Mouse (Mus musculus): ENCODE measurements around the gene Spib. TPM values are rescaled to one million over a fixed set of nuclear protein-coding genes. Genes with fewer than 3 reads are reported as not detected.
A peak's percentile ranks its signal among the peaks of the same experiment; 100 is the strongest.

The Spib gene
- polyA plus RNA-seq, 1 experiment from 2014 or later, result not detected

DNA sequence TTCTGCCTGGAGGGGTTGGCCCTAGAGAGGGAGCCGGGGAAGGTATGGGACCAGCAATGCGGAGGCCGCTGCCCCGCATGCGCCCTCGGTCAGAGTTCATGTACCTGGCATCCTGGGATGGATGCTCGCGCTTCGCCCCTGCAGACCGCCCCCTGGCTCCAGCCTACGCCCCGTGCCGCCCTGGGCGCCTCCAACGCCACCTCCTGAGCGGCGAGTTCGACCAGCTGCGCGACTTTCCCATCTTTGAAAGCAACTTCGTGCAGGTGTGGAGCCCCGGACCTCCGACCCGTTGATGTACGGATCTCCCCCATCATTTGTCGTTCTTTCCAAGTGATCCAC lies 35.1 kb downstream of the Spib start:
- Histone ChIP-seq H3K4me1 (replicated peaks; ENCODE audit: control insufficient read depth, insufficient read depth, low read length) (peaks cover 24% of the 10 kb centered on the region), H3K36me3 (ENCODE audit: control insufficient read depth, insufficient read depth) (no peaks in the 10 kb centered on the region; the same call in 1 of the 2 replicates), H3K9ac (replicated peaks; ENCODE audit: low read depth, low read length) (peak overlapping the region; percentile 97), H3K9me3 (ENCODE audit: control insufficient read depth, low read length) (no peaks in the 10 kb centered on the region), H3K4me2 (ENCODE audit: low read length) (peak overlapping the region; percentile 93), H3K27me3 (replicated peaks; ENCODE audit: control insufficient read depth, insufficient read depth, low read length) (no peaks in the 10 kb centered on the region; the same call in 1 of the 2 replicates), H3K27ac (ENCODE audit: low read length) (peak overlapping the region; percentile 88), H3K4me3 (replicated peaks; ENCODE audit: low read length) (peak overlapping the region; percentile 87)
- no peak for ATAC-seq
- WGBS, result under 1% methylated on average over 26 of the region's 26 CpGs

DNA sequence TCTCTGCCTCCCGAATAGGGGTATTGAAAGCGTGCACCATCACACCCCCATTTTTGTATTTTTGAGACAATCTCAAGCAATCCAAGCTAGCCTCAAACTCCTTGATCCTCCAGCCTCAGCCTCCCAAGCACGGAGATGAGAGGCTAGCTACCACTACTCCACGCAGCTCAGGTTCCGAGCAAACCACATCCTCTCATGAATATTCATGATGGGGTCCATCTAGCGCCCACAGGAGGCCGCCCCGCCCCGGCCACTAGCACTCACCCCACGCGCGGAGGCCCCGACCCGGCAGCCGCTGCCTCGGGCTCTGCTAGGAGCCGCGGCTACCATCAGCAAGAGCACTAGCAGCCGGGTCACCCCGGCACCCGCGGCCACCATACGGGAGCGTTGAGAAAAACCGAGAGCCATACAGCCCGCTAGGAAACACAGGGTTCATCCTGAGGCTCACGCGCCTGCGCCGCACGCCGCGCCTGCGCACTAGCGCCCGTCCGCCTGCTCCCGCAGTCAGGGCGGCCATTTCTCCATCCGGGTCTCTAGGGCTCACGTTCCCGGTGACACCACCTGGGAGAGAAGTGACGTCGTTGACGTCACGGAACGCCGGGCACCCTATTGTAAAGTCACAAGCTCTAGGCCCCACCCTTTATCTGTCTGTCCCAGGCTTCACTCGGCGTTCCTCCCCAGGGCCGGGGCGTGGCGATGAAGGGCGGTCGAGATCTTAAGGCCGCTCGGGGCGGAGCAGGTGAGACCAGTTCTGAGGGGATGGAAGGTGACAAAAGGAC lies 35.7 kb downstream of the Spib start, which contains the start of the genes Emc10 and Fam71e1:
Gene Emc10 (minus strand): TSS at position 538 of the 779 bp plus-strand sequence.
Gene Fam71e1 (plus strand): TSS at position 590 of the 779 bp plus-strand sequence.
- under 1% methylated on average over 56 of the region's 58 CpGs for WGBS
- peak within 1 kb of the TSS; percentile 97 for H3K9ac ChIP-seq (replicated peaks; ENCODE audit: low read depth, low read length)
- no peaks in the 10 kb centered on the region for H3K9me3 ChIP-seq (ENCODE audit: control insufficient read depth, low read length)
- H3K4me1 ChIP-seq (replicated peaks; ENCODE audit: control insufficient read depth, insufficient read depth, low read length), result peaks cover 24% of the 10 kb centered on the region
- H3K4me2 ChIP-seq (ENCODE audit: low read length), result peak within 1 kb of the TSS; percentile 93
- H3K4me3 ChIP-seq (replicated peaks; ENCODE audit: low read length), result peak within 1 kb of the TSS; percentile 87
- H3K36me3 ChIP-seq (ENCODE audit: control insufficient read depth, insufficient read depth), result peaks cover 4% of the 10 kb centered on the region
- H3K27me3 ChIP-seq (replicated peaks; ENCODE audit: control insufficient read depth, insufficient read depth, low read length), result no peaks in the 10 kb centered on the region; the same call in 1 of the 2 replicates
- ATAC-seq, result peak; percentile 97
- peak within 1 kb of the TSS; percentile 97 for H3K27ac ChIP-seq (ENCODE audit: low read length)

DNA sequence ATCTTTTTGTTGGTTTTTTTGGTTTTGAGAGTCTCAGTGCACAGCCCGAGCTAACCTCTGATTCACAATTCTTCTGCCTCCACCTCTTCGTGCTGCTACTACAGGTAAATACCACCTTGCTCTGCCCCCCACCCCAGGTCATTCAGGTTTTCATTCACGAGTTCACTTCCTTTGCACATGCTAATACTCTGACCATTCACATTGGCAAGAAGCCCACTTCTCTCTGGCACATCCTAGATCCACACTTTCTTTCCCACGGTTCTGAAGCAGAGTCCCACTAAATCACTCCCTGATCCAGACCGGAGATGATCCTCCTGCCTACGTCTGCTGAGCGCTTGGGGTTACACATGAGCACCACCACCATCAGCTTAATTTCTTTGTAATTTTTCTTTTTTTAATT lies 36.8 kb downstream of the Spib start:
- Histone ChIP-seq H3K27me3 (replicated peaks; ENCODE audit: control insufficient read depth, insufficient read depth, low read length) (no peaks in the 10 kb centered on the region; the same call in 1 of the 2 replicates), H3K4me3 (replicated peaks; ENCODE audit: low read length) (peak overlapping the region; percentile 87; the same call in 1 of the 2 replicates), H3K4me1 (replicated peaks; ENCODE audit: control insufficient read depth, insufficient read depth, low read length) (peaks cover 24% of the 10 kb centered on the region), H3K27ac (ENCODE audit: low read length) (no peak overlapping the region), H3K9me3 (ENCODE audit: control insufficient read depth, low read length) (no peaks in the 10 kb centered on the region), H3K9ac (replicated peaks; ENCODE audit: low read depth, low read length) (peak overlapping the region; percentile 96), H3K36me3 (ENCODE audit: control insufficient read depth, insufficient read depth) (peaks cover 15% of the 10 kb centered on the region), H3K4me2 (ENCODE audit: low read length) (peak overlapping the region; percentile 75)
- 75% methylated on average over 7 of the region's 7 CpGs for WGBS
- no peak for ATAC-seq

DNA sequence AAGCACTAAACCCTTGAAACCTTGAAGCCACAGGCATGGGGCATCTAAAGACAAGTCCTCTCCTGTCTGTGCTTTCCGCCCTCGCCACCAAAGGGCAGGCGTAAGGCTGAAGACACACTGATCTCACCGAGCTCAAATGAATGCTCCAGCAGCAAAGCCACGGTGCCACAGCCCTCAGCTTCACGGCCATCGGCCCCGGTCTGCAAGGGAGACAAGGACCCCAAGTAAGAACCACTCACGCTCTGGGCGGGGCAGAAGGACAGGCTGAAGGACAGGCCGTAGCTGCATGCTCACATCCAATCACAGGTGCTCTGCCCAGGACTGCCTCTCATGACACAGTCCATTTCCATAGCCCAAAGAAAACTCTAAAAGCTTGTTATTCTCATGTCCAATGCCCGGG lies 37.2 kb downstream of the Spib start:
- no peak overlapping the region for H3K4me3 ChIP-seq (replicated peaks; ENCODE audit: low read length)

DNA sequence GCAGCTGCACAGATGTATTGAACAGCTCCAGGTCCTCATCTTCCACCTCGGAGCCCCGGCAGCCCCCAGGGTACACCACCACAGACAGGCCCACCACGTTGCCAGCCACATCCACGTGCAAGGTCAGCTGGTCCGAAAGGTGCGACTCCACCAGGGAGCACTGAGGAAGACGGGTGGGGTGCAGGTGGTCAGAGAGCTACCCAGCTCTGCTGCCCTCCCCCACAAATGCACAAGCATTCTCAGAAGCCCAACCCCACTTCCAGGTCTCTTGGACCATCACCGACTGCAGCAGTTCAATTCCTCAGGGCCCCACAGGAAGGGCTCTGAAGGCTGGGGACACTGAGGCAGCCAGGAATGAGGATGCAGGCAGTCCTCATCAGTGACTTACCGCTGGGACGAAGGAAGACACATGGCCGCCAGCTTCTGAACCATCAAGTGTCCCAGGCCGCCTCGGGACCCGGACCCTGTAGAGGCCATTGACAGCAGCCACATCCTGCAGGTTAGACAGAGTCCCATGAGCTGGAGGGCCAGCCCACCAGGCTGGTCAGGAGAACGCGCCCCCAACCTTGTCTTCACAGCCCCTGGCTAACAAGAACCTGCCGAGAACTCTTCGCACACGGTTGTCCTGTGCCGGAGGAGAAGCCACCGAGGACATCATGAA lies 39.6 kb downstream of the Spib start:
- Histone ChIP-seq H3K36me3 (ENCODE audit: control insufficient read depth, insufficient read depth) (peaks cover 16% of the 10 kb centered on the region), H3K4me3 (replicated peaks; ENCODE audit: low read length) (no peak overlapping the region)
- no peak for ATAC-seq

More for the DNA sequence above, 37.2 kb downstream of the Spib start:
- Histone ChIP-seq H3K36me3 (ENCODE audit: control insufficient read depth, insufficient read depth) (peaks cover 16% of the 10 kb centered on the region), H3K9me3 (ENCODE audit: control insufficient read depth, low read length) (no peaks in the 10 kb centered on the region), H3K9ac (replicated peaks; ENCODE audit: low read depth, low read length) (no peak overlapping the region), H3K4me1 (replicated peaks; ENCODE audit: control insufficient read depth, insufficient read depth, low read length) (peaks cover 24% of the 10 kb centered on the region), H3K27me3 (replicated peaks; ENCODE audit: control insufficient read depth, insufficient read depth, low read length) (no peaks in the 10 kb centered on the region; the same call in 1 of the 2 replicates), H3K27ac (ENCODE audit: low read length) (no peak overlapping the region), H3K4me2 (ENCODE audit: low read length) (no peak overlapping the region)
- no peak for ATAC-seq
- 92% methylated on average over 12 of the region's 12 CpGs for WGBS

DNA sequence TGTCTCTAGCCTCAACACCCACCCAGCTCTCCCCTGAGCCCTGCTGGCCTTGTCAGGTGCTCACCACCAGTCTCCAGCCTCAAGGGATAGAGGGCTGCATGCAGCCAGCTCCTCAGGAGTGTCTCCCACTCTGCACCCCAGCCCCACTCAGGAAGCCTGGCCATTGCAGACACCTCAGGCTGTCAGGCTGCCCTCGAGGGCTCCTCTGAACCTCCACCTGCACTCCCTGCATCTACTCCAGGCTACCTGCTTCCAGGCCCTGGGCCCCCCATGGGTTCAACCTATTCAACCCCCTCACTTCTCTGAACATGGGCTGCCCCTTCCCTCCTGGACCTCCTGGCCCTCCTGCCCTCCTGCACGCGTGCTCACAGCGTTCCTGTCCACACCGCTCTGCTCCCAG lies 40.5 kb downstream of the Spib start:
- no peak overlapping the region for H3K9ac ChIP-seq (replicated peaks; ENCODE audit: low read depth, low read length)
- H3K36me3 ChIP-seq (ENCODE audit: control insufficient read depth, insufficient read depth), result peaks cover 16% of the 10 kb centered on the region
- no peaks in the 10 kb centered on the region for H3K9me3 ChIP-seq (ENCODE audit: control insufficient read depth, low read length)
- 96% methylated on average over 5 of the region's 5 CpGs for WGBS
- no peak overlapping the region for H3K4me2 ChIP-seq (ENCODE audit: low read length)
- H3K27ac ChIP-seq (ENCODE audit: low read length), result no peak overlapping the region
- no peak for ATAC-seq
- H3K4me1 ChIP-seq (replicated peaks; ENCODE audit: control insufficient read depth, insufficient read depth, low read length), result peaks cover 16% of the 10 kb centered on the region
- no peaks in the 10 kb centered on the region for H3K27me3 ChIP-seq (replicated peaks; ENCODE audit: control insufficient read depth, insufficient read depth, low read length)
- H3K4me3 ChIP-seq (replicated peaks; ENCODE audit: low read length), result no peak overlapping the region

More for the DNA sequence above, 39.6 kb downstream of the Spib start:
- H3K9ac ChIP-seq (replicated peaks; ENCODE audit: low read depth, low read length), result no peak overlapping the region
- WGBS, result 95% methylated on average over 21 of the region's 21 CpGs
- H3K9me3 ChIP-seq (ENCODE audit: control insufficient read depth, low read length), result no peaks in the 10 kb centered on the region
- H3K27ac ChIP-seq (ENCODE audit: low read length), result no peak overlapping the region
- H3K4me2 ChIP-seq (ENCODE audit: low read length), result no peak overlapping the region
- no peaks in the 10 kb centered on the region for H3K27me3 ChIP-seq (replicated peaks; ENCODE audit: control insufficient read depth, insufficient read depth, low read length)
- peaks cover 21% of the 10 kb centered on the region for H3K4me1 ChIP-seq (replicated peaks; ENCODE audit: control insufficient read depth, insufficient read depth, low read length)

DNA sequence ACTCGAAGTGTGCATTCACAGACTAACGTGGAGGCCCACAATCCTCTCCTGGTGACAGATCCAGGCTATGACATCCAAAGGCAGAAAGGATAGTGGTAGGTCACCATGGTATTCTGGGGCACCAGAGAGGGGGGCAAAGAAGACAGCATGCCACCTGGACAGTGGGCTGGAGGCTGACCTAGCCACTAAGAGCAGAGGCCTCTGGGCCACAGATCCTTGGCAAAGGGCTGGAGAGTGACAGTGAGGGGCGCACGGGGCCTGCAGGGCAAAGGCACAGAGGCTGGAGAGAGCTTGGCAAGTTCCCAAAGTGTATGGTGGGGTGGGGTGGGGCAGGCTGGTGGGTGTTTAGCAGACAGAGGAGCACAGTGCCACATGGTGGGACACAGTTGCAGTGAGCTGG lies 41.6 kb downstream of the Spib start:
- H3K36me3 ChIP-seq (ENCODE audit: control insufficient read depth, insufficient read depth), result peaks cover 16% of the 10 kb centered on the region

DNA sequence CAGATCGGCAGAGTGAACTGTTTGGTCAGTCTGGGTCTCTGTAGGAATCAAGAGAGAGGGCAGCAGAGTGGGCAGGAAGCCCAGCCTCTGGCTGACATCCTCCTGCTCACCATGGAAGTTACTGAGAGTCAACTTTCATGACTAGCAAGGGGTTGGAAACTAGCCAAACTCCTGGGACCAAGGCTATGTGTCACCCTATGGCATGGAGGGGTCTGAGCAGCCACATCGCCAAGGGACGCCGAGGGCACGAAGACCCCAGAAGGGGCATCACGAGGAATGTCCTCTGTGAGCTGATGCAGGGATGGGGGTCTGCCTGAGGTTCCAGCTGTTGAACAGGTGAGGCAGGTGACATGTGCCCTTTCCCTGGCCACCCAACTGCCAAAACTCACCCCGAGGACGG lies 43.3 kb downstream of the Spib start:
- H3K9ac ChIP-seq (replicated peaks; ENCODE audit: low read depth, low read length), result no peak overlapping the region
- ATAC-seq, result no peak
- H3K4me2 ChIP-seq (ENCODE audit: low read length), result no peak overlapping the region
- peaks cover 16% of the 10 kb centered on the region for H3K36me3 ChIP-seq (ENCODE audit: control insufficient read depth, insufficient read depth)
- H3K27ac ChIP-seq (ENCODE audit: low read length), result no peak overlapping the region
- H3K9me3 ChIP-seq (ENCODE audit: control insufficient read depth, low read length), result no peaks in the 10 kb centered on the region
- H3K27me3 ChIP-seq (replicated peaks; ENCODE audit: control insufficient read depth, insufficient read depth, low read length), result no peaks in the 10 kb centered on the region
- H3K4me3 ChIP-seq (replicated peaks; ENCODE audit: low read length), result no peak overlapping the region
- no peaks in the 10 kb centered on the region for H3K4me1 ChIP-seq (replicated peaks; ENCODE audit: control insufficient read depth, insufficient read depth, low read length)
- WGBS, result 94% methylated on average over 8 of the region's 8 CpGs

More for the DNA sequence above, 41.6 kb downstream of the Spib start:
- no peak overlapping the region for H3K4me3 ChIP-seq (replicated peaks; ENCODE audit: low read length)
- no peak overlapping the region for H3K4me2 ChIP-seq (ENCODE audit: low read length)
- no peak for ATAC-seq
- no peaks in the 10 kb centered on the region for H3K27me3 ChIP-seq (replicated peaks; ENCODE audit: control insufficient read depth, insufficient read depth, low read length)
- H3K9ac ChIP-seq (replicated peaks; ENCODE audit: low read depth, low read length), result no peak overlapping the region
- 85% methylated on average over 4 of the region's 4 CpGs for WGBS
- no peaks in the 10 kb centered on the region for H3K9me3 ChIP-seq (ENCODE audit: control insufficient read depth, low read length)
- no peak overlapping the region for H3K27ac ChIP-seq (ENCODE audit: low read length)
- peaks cover 11% of the 10 kb centered on the region for H3K4me1 ChIP-seq (replicated peaks; ENCODE audit: control insufficient read depth, insufficient read depth, low read length)

DNA sequence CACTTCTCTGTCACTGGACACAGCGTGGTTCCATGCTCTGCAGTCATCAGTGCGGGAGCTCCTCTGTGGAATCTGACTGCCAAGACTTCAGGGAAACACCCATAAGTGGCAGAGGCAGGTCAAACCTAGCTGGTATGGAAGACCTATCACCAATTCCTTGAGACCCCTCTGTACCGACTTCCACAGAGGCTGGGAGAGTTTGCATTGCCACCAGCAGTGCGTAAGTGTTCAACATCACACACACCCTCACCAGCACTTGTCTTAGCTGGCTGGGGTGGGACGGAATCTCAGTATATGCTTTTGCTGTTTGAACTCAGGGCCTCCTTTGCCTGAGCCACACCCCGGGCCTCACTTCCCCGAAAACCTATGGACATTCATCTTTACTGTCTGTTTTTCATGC lies 43.9 kb downstream of the Spib start:
- Histone ChIP-seq H3K4me1 (replicated peaks; ENCODE audit: control insufficient read depth, insufficient read depth, low read length) (no peaks in the 10 kb centered on the region), H3K9me3 (ENCODE audit: control insufficient read depth, low read length) (no peaks in the 10 kb centered on the region), H3K4me2 (ENCODE audit: low read length) (no peak overlapping the region), H3K27ac (ENCODE audit: low read length) (no peak overlapping the region), H3K27me3 (replicated peaks; ENCODE audit: control insufficient read depth, insufficient read depth, low read length) (no peaks in the 10 kb centered on the region), H3K9ac (replicated peaks; ENCODE audit: low read depth, low read length) (no peak overlapping the region), H3K4me3 (replicated peaks; ENCODE audit: low read length) (no peak overlapping the region), H3K36me3 (ENCODE audit: control insufficient read depth, insufficient read depth) (peaks cover 16% of the 10 kb centered on the region)
- WGBS, result 89% methylated on average over 7 of the region's 7 CpGs
- ATAC-seq, result no peak
